Mouse (Mus musculus) myocyte (in vitro differentiated cells): ENCODE measurements around the gene Lsm12. TPM values are rescaled to one million over a fixed set of nuclear protein-coding genes. Genes with fewer than 3 reads are reported as not detected.

ENCODE experiments used
- H3K27me3 ChIP-seq: one replicate; pipeline ENCODE4 v1.6.1; 2011; ENCODE audit not compliant: control insufficient read depth, insufficient read depth, insufficient read length
- H3K36me3 ChIP-seq: one replicate; pipeline ENCODE4 v1.6.1; 2011; ENCODE audit not compliant: control insufficient read depth, insufficient read depth
- H3K4me2 ChIP-seq: one replicate; pipeline ENCODE4 v1.6.1; 2011; ENCODE audit warnings: low read depth, control low read depth
- H3K4me3 ChIP-seq: one replicate; pipeline ENCODE4 v1.5.1; 2011; ENCODE audit warnings: mild to moderate bottlenecking, control low read depth, moderate library complexity
- H3K79me2 ChIP-seq: one replicate; pipeline ENCODE4 v1.6.1; 2011; ENCODE audit not compliant: control insufficient read depth, insufficient read depth
- H3ac ChIP-seq: one replicate; pipeline ENCODE4 v1.6.1; 2011; ENCODE audit not compliant: control insufficient read depth, insufficient read length
- CEBPB ChIP-seq: IDR thresholded peaks from 2 replicates; pipeline ENCODE4 v1.6.1; 2011; ENCODE audit warnings: mild to moderate bottlenecking, moderate library complexity; ENCODE audit not compliant: poor library complexity, insufficient read depth, severe bottlenecking
- E2F4 ChIP-seq: IDR thresholded peaks from one replicate; pipeline ENCODE4 v1.6.1; 2011; ENCODE audit warnings: mild to moderate bottlenecking, control low read depth, moderate library complexity; ENCODE audit not compliant: insufficient read depth
- MAX ChIP-seq: IDR thresholded peaks from one replicate; pipeline ENCODE4 v1.6.1; 2011; ENCODE audit warnings: low read depth, mild to moderate bottlenecking, control low read depth
- MYOD1 ChIP-seq, 3 experiments: IDR thresholded peaks; one replicate each; pipeline ENCODE4 v1.6.1; 2011; ENCODE audit warnings: control low read depth in 2 of 3, low read depth in 2 of 3, mild to moderate bottlenecking in 2 of 3, moderate library complexity in 1 of 3; ENCODE audit not compliant: insufficient read length in 2 of 3, control insufficient read depth in 1 of 3
- MYOG ChIP-seq, 3 experiments: IDR thresholded peaks; one replicate each; pipeline ENCODE4 v1.6.1; 2011; ENCODE audit warnings: control low read depth in 2 of 3, low read depth in 2 of 3, mild to moderate bottlenecking in 2 of 3; ENCODE audit not compliant: insufficient read length in 2 of 3, control insufficient read depth in 1 of 3, insufficient read depth in 1 of 3
- POLR2A ChIP-seq: IDR thresholded peaks from one replicate; pipeline ENCODE4 v1.6.1; 2011; ENCODE audit warnings: low read depth, mild to moderate bottlenecking, control low read depth, moderate library complexity; ENCODE audit not compliant: insufficient read length
- POLR2AphosphoS2 ChIP-seq: IDR thresholded peaks from one replicate; pipeline ENCODE4 v1.6.1; 2011; ENCODE audit warnings: low read depth, control low read depth; ENCODE audit not compliant: insufficient read length
- REST ChIP-seq: IDR thresholded peaks from one replicate; pipeline ENCODE4 v1.6.1; 2011; ENCODE audit warnings: mild to moderate bottlenecking, control low read depth, moderate library complexity; ENCODE audit not compliant: insufficient read depth, insufficient read length
- SRF ChIP-seq: IDR thresholded peaks from one replicate; pipeline ENCODE4 v1.6.1; 2011; ENCODE audit warnings: low read depth; ENCODE audit not compliant: control insufficient read depth, insufficient read length
- TCF12 ChIP-seq: IDR thresholded peaks from one replicate; pipeline ENCODE4 v1.6.1; 2011; ENCODE audit warnings: mild to moderate bottlenecking, control low read depth; ENCODE audit not compliant: poor library complexity, insufficient read depth, severe bottlenecking
- TCF3 ChIP-seq: IDR thresholded peaks from one replicate; pipeline ENCODE4 v1.6.1; 2011; ENCODE audit warnings: low read depth, control low read depth; ENCODE audit not compliant: insufficient read length
- USF1 ChIP-seq: IDR thresholded peaks from one replicate; pipeline ENCODE4 v1.6.1; 2011; ENCODE audit warnings: low read depth, mild to moderate bottlenecking, control low read depth, moderate library complexity
- polyA plus RNA-seq: library from polyadenylated mRNA; unstranded; fragments of >200 nt; fragmentation: generic; extraction: Trizol; gene quantifications from one replicate; pipeline ENCODE4 v1.2.1, GENCODE M21; 2012; ENCODE audit warnings: missing spikeins

Lsm12 gene
- polyA plus RNA-seq, 1 experiment, result 33.1 TPM

DNA sequence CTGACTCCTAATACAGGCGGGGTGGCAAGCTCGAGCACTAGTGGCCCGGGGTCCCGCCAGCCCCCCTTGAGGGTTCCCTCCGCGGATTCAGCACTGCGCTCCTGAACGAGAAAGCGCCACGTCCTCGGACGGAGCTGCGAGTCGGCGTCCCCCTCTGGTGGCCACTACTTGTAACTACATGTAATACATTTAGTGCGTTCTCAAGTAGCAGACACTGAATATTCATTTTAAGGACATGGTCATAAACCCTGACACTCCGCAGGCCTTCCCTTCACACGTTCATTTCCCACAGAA lies 46.7 kb downstream of the Lsm12 start:
- no peak for TF ChIP-seq SRF
- no peak for TF ChIP-seq CEBPB
- TF ChIP-seq MYOD1 (IDR thresholded peaks at IDR 0.05; ENCODE audit: control insufficient read depth in 1 of 3, insufficient read length in 2 of 3, low read depth in 2 of 3), result no peak
- no peak for TF ChIP-seq TCF3
- no peak for TF ChIP-seq MAX
- no peak for TF ChIP-seq REST
- no peak for TF ChIP-seq POLR2AphosphoS2
- Histone ChIP-seq H3ac (no peak overlapping the region), H3K36me3 (no peaks in the 10 kb centered on the region), H3K27me3 (peaks cover 5% of the 10 kb centered on the region), H3K4me2 (peak overlapping the region; percentile 37), H3K79me2 (no peaks in the 10 kb centered on the region), H3K4me3 (no peak overlapping the region)

DNA sequence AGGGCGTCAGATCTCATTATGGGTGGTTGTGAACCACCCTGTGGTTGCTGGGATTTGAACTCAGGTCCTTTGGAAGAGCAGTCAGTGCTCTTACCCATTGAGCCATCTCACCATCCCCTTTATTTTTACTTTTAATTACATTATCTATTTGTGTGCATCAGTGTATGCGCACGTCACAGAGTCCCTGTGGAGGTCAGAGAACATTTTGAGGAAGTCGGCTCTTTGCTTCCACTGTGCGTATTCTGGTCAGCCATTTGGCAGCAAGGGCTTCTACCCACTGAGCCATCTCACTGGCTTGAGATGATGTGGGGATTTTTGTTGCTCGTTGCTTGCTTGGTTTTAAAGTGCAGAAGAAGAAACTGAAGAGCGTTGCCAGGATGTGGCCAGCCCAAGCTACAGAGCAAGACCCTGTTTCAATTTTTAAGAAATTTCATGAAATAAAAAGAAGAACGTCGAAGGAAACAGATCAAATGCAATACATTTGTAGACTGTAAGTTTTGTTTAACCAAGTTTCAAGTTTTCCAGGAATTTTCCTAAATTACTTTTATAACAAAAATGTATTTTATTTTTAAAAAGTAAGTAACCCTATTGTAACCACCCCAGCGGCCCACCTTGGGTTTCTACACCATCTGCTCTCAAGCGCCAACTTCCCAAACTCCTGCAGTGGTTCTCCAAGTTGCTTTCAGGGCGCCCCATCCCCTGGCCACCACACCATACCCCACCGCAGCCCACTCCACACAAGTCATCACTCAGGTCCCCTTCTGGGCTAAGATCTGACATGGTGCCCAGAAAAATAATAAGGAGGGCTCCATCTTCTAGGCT lies 47.3 kb downstream of the Lsm12 start:
- no peaks in the 10 kb centered on the region for H3K36me3 ChIP-seq
- no peak overlapping the region for H3ac ChIP-seq
- H3K27me3 ChIP-seq, result peaks cover 8% of the 10 kb centered on the region
- H3K4me2 ChIP-seq, result peak overlapping the region; percentile 37
- no peak for TF ChIP-seq TCF12
- no peaks in the 10 kb centered on the region for H3K79me2 ChIP-seq
- no peak overlapping the region for H3K4me3 ChIP-seq

DNA sequence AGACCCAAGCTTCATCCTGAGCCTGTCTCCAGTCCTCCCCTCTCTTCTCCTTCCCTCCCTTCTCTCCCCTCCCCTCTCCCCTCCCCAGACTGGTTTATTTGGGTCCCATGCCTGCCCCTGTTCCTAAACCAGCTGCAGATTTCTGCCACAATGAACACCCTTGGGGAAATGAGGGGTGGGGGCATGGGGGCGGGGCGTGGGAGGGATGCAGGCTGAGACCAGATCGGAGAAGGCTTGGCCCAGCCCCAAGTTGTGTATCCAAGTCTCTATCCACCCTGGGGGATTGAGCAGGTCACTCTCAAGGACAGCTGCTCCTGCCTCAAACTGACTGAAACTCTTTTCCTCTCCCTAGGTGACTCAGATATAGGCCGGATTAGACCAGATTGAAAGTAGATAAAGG lies 50.6 kb downstream of the Lsm12 start:
- Histone ChIP-seq H3ac (no peak overlapping the region), H3K79me2 (no peaks in the 10 kb centered on the region), H3K27me3 (peaks cover 33% of the 10 kb centered on the region), H3K4me3 (no peak overlapping the region), H3K4me2 (no peak overlapping the region), H3K36me3 (no peaks in the 10 kb centered on the region)
- no peak for TF ChIP-seq SRF
- TF ChIP-seq REST, result no peak
- TF ChIP-seq CEBPB, result no peak
- TF ChIP-seq E2F4, result no peak
- no peak for TF ChIP-seq MYOD1 (IDR thresholded peaks at IDR 0.05; ENCODE audit: control insufficient read depth in 1 of 3, insufficient read length in 2 of 3, low read depth in 2 of 3)
- TF ChIP-seq MAX, result no peak
- TF ChIP-seq POLR2AphosphoS2, result no peak
- no peak for TF ChIP-seq POLR2A
- no peak for TF ChIP-seq TCF3
- no peak for TF ChIP-seq USF1
- no peak for TF ChIP-seq TCF12
- no peak for TF ChIP-seq MYOG (IDR thresholded peaks at IDR 0.05; ENCODE audit: control insufficient read depth in 1 of 3, insufficient read depth in 1 of 3, insufficient read length in 2 of 3, low read depth in 2 of 3)

DNA sequence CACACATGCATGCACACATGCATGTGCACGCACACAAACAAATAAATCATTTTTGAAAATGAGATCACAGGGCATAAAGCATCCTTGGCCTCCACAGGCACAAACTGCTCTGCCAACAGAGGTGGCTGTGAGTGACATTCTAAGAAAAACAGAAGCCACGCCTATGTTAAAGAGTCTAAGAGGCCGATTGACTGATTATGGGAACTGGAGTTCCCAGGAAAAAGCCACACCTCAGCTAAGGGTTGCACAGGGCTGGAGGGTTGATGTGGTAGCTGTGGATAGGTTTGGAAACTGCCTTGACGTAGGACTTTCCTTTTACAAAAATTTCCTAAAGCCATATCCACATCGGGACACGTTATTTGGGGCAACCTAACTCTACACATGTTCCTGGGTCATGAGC lies 67.7 kb downstream of the Lsm12 start:
- H3K79me2 ChIP-seq, result no peaks in the 10 kb centered on the region
- no peak overlapping the region for H3ac ChIP-seq
- H3K36me3 ChIP-seq, result no peaks in the 10 kb centered on the region
- no peak overlapping the region for H3K4me3 ChIP-seq
- TF ChIP-seq CEBPB (no peak), MAX (no peak), REST (no peak), POLR2A (no peak), MYOD1 (IDR thresholded peaks at IDR 0.05; ENCODE audit: control insufficient read depth in 1 of 3, insufficient read length in 2 of 3, low read depth in 2 of 3) (no peak), E2F4 (no peak), MYOG (IDR thresholded peaks at IDR 0.05; ENCODE audit: control insufficient read depth in 1 of 3, insufficient read depth in 1 of 3, insufficient read length in 2 of 3, low read depth in 2 of 3) (no peak), TCF12 (no peak)
- H3K27me3 ChIP-seq, result peaks cover 45% of the 10 kb centered on the region
- H3K4me2 ChIP-seq, result no peak overlapping the region

DNA sequence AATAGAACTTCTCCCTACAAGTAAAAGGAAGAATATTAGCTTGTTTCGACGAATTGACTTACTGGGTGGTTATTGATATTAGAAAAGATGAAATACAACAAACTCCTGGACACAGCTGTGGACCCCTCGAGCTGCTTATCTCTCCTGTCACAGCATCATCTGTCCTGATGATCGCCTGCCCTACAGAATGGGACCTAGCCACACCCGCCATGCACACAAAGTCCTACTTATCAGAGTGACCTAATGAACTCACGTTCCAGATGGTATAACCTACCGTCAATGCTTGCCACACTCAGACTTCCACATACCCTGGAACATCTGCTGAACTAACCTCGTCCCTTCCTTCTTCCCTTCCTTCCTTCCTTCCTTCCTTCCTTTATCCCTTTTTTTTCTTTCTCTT lies 68.9 kb downstream of the Lsm12 start:
- Histone ChIP-seq H3K4me3 (no peak overlapping the region), H3ac (no peak overlapping the region), H3K27me3 (peaks cover 43% of the 10 kb centered on the region), H3K36me3 (no peaks in the 10 kb centered on the region), H3K79me2 (no peaks in the 10 kb centered on the region), H3K4me2 (no peak overlapping the region)
- TF ChIP-seq E2F4 (no peak), POLR2AphosphoS2 (no peak), MYOD1 (IDR thresholded peaks at IDR 0.05; ENCODE audit: control insufficient read depth in 1 of 3, insufficient read length in 2 of 3, low read depth in 2 of 3) (no peak), USF1 (no peak), REST (no peak), SRF (no peak), CEBPB (no peak), POLR2A (no peak), MYOG (IDR thresholded peaks at IDR 0.05; ENCODE audit: control insufficient read depth in 1 of 3, insufficient read depth in 1 of 3, insufficient read length in 2 of 3, low read depth in 2 of 3) (no peak)

Other genes with a start within 250 kb of the Lsm12 start
- gene Sost, start 218.3 kb downstream of the Lsm12 start, polyA plus RNA-seq, result 0.25 TPM
- not detected for gene Cfap97d1, start 201.0 kb downstream of the Lsm12 start, polyA plus RNA-seq
- 81.1 TPM for gene Dusp3, start 198.3 kb downstream of the Lsm12 start, polyA plus RNA-seq
- gene Mpp3, start 156.8 kb downstream of the Lsm12 start, polyA plus RNA-seq, result 2.1 TPM
- not detected for gene Cd300lg, start 143.8 kb downstream of the Lsm12 start, polyA plus RNA-seq
- 4.3 TPM for gene Mpp2, start 96.8 kb downstream of the Lsm12 start, polyA plus RNA-seq
- not detected for gene Ppy, start 84.0 kb downstream of the Lsm12 start, polyA plus RNA-seq
- not detected for gene Pyy, start 77.5 kb downstream of the Lsm12 start, polyA plus RNA-seq
- gene Nags, start 39.8 kb downstream of the Lsm12 start, polyA plus RNA-seq, result not detected
- gene Tmem101, start 28.9 kb downstream of the Lsm12 start, polyA plus RNA-seq, result 37.7 TPM
- gene G6pc3, start 4.3 kb upstream of the Lsm12 start, polyA plus RNA-seq, result 58.1 TPM
- 77.3 TPM for gene Hdac5, start 44.9 kb upstream of the Lsm12 start, polyA plus RNA-seq
- 4.4 TPM for gene BC030867, start 63.6 kb upstream of the Lsm12 start, polyA plus RNA-seq
- 5.1 TPM for gene Asb16, start 83.4 kb upstream of the Lsm12 start, polyA plus RNA-seq
- gene Tmub2, start 99.6 kb upstream of the Lsm12 start, polyA plus RNA-seq, result 39.5 TPM
- 39.5 TPM for gene Atxn7l3, start 111.3 kb upstream of the Lsm12 start, polyA plus RNA-seq
- gene Ubtf, start 134.4 kb upstream of the Lsm12 start, polyA plus RNA-seq, result 58.6 TPM
- not detected for gene Slc4a1, start 180.9 kb upstream of the Lsm12 start, polyA plus RNA-seq
- gene Rundc3a, start 208.1 kb upstream of the Lsm12 start, polyA plus RNA-seq, result 10.3 TPM
- 274 TPM for gene Slc25a39, start 222.7 kb upstream of the Lsm12 start, polyA plus RNA-seq
- 174 TPM for gene Grn, start 245.0 kb upstream of the Lsm12 start, polyA plus RNA-seq